Mouse (Mus musculus) kidney, postnatal 0 days (tissue): ENCODE measurements around the gene Lsm4. TPM values are rescaled to one million over a fixed set of nuclear protein-coding genes. Genes with fewer than 3 reads are reported as not detected.

Source experiments
- ATAC-seq: fragments of 200-750 bp; cut with Nextera tagmentation; replicated peaks from 2 replicates; pipeline ENCODE4 v1.8.0; 2017; ENCODE audit warnings: low read depth, moderate number of reproducible peaks, moderate TSS enrichment, moderate library complexity; ENCODE audit not compliant: low FRiP score
- DNase-seq: peaks from one replicate; pipeline ENCODE4 v3.0.0-alpha.2; 2016; ENCODE audit warnings: low spot score
- H3K27ac ChIP-seq: fragments of 300-500 bp; sonication (generic); 2 replicates; pipeline ENCODE4 v1.5.1; 2014; ENCODE audit warnings: mild to moderate bottlenecking
- H3K27me3 ChIP-seq: fragments of 300-500 bp; sonication (generic); 2 replicates; pipeline ENCODE4 v1.6.1; 2014; ENCODE audit warnings: low read length, mixed read lengths; ENCODE audit not compliant: insufficient read depth
- H3K36me3 ChIP-seq: fragments of 300-500 bp; sonication (generic); 2 replicates; pipeline ENCODE4 v1.6.1; 2014; ENCODE audit warnings: low read length, mixed read lengths; ENCODE audit not compliant: insufficient read depth
- H3K4me1 ChIP-seq: fragments of 300-500 bp; sonication (generic); replicated peaks from 2 replicates; pipeline ENCODE4 v1.6.1; 2014; ENCODE audit warnings: antibody characterized with exemption, low read length, mixed read lengths; ENCODE audit not compliant: insufficient read depth
- H3K4me2 ChIP-seq: fragments of 300-500 bp; sonication (generic); 2 replicates; pipeline ENCODE4 v1.6.1; 2014; ENCODE audit warnings: mild to moderate bottlenecking, low read length, moderate library complexity, mixed read lengths
- H3K4me3 ChIP-seq: fragments of 300-500 bp; sonication (generic); replicated peaks from 2 replicates; pipeline ENCODE4 v1.5.1; 2014; ENCODE audit warnings: low read depth, low read length
- H3K9ac ChIP-seq: fragments of 300-500 bp; sonication (generic); 2 replicates; pipeline ENCODE4 v1.6.1; 2014; ENCODE audit warnings: low read depth, low read length
- H3K9me3 ChIP-seq: fragments of 300-500 bp; sonication (generic); replicated peaks from 2 replicates; pipeline ENCODE4 v1.6.1; 2016; ENCODE audit warnings: low read length, inconsistent platforms, mixed read lengths
- CTCF ChIP-seq: IDR thresholded peaks from 2 replicates; pipeline ENCODE4 v1.5.1; 2016; ENCODE audit warnings: antibody characterized with exemption, low read depth, mild to moderate bottlenecking, moderate library complexity
- WGBS: fragments of 180-500 bp; shearing (Covaris S2); extraction: QIAGEN DNeasy Blood & Tissue Kit; methylation state at CpG from one replicate; pipeline ENCODE4 v1.1.7; 2014; 5-methylcytosine and 5-hydroxymethylcytosine counted together
- polyA plus RNA-seq: library from polyadenylated mRNA; unstranded; fragments of >200 nt; fragmentation: Nextera tagmentation; extraction: Ambion mirVana; gene quantifications from 2 replicates; pipeline ENCODE4 v1.2.1, GENCODE M21; 2015

The Lsm4 gene
- polyA plus RNA-seq, 1 experiment from 2014 or later, result 281 TPM

- 14% methylated on average over 22 of the region's 22 CpGs for WGBS
These were observed 42.3 kb upstream of the Lsm4 start for GRCm38 (mm10) chr8:70630532-70631381.

GRCm38 (mm10) chr8:70631436-70631835, 41.6 kb upstream of the Lsm4 start:
- H3K27me3 ChIP-seq, result no peaks in the 10 kb centered on the region
- H3K9me3 ChIP-seq, result no peaks in the 10 kb centered on the region
- H3K36me3 ChIP-seq, result no peaks in the 10 kb centered on the region
- DNase-seq (peak; percentile 39), ATAC-seq (no peak; the same call in 1 of the 2 replicates)
- H3K9ac ChIP-seq, result no peak overlapping the region
- TF ChIP-seq CTCF, result no peak
- H3K27ac ChIP-seq, result 0 out of 2 replicates have a peak overlapping the region, but pooled peaks have one; percentile 54
- 0 out of 2 replicates have a peak overlapping the region, but pooled peaks have one; percentile 14 for H3K4me3 ChIP-seq
- H3K4me1 ChIP-seq, result peaks cover 28% of the 10 kb centered on the region
- H3K4me2 ChIP-seq, result peak overlapping the region; percentile 68
- 24% methylated on average over 24 of the region's 24 CpGs for WGBS

More at GRCm38 (mm10) chr8:70630532-70631381, 42.3 kb upstream of the Lsm4 start:
- Histone ChIP-seq H3K4me3 (peak overlapping the region; percentile 14; the same call in 1 of the 2 replicates), H3K27ac (peak overlapping the region; percentile 54), H3K36me3 (no peaks in the 10 kb centered on the region), H3K9ac (no peak overlapping the region), H3K4me2 (peak overlapping the region; percentile 68), H3K27me3 (no peaks in the 10 kb centered on the region), H3K9me3 (no peaks in the 10 kb centered on the region), H3K4me1 (peaks cover 28% of the 10 kb centered on the region)
- TF ChIP-seq CTCF, result no peak
- peak; percentile 87 for DNase-seq
- ATAC-seq, result peak; percentile 47

GRCm38 (mm10) chr8:70632346-70632892, 40.6 kb upstream of the Lsm4 start, which contains the start of gene Gdf15:
Gene Gdf15 (minus strand): TSS chr8:70632456.
- no peaks in the 10 kb centered on the region for H3K9me3 ChIP-seq
- H3K36me3 ChIP-seq, result no peaks in the 10 kb centered on the region
- DNase-seq, result no peak
- no peaks in the 10 kb centered on the region for H3K27me3 ChIP-seq
- H3K9ac ChIP-seq, result no peak within 1 kb of the TSS
- TF ChIP-seq CTCF, result no peak
- H3K27ac ChIP-seq, result peak within 1 kb of the TSS; percentile 54; the same call in 1 of the 2 replicates
- H3K4me1 ChIP-seq, result peaks cover 29% of the 10 kb centered on the region
- H3K4me3 ChIP-seq, result 0 out of 2 replicates have a peak within 1 kb of the TSS, but pooled peaks have one; percentile 14
- WGBS, result 83% methylated on average over 6 of the region's 6 CpGs
- peak within 1 kb of the TSS; percentile 68 for H3K4me2 ChIP-seq
- ATAC-seq, result no peak

GRCm38 (mm10) chr8:70634066-70634465, 39.0 kb upstream of the Lsm4 start:
- no peak overlapping the region for H3K4me2 ChIP-seq
- H3K4me3 ChIP-seq, result no peak overlapping the region
- WGBS, result 37% methylated on average over 6 of the region's 6 CpGs
- H3K36me3 ChIP-seq, result no peaks in the 10 kb centered on the region
- DNase-seq (peak; percentile 47), ATAC-seq (no peak)
- TF ChIP-seq CTCF, result no peak
- peak overlapping the region; percentile 72 for H3K27ac ChIP-seq
- no peaks in the 10 kb centered on the region for H3K9me3 ChIP-seq
- H3K9ac ChIP-seq, result no peak overlapping the region
- peaks cover 35% of the 10 kb centered on the region for H3K4me1 ChIP-seq
- H3K27me3 ChIP-seq, result no peaks in the 10 kb centered on the region

GRCm38 (mm10) chr8:70635527-70635926, 37.5 kb upstream of the Lsm4 start:
- Histone ChIP-seq H3K9ac (no peak overlapping the region), H3K4me3 (no peak overlapping the region), H3K9me3 (no peaks in the 10 kb centered on the region), H3K27me3 (no peaks in the 10 kb centered on the region), H3K4me2 (no peak overlapping the region), H3K4me1 (peaks cover 28% of the 10 kb centered on the region), H3K27ac (peak overlapping the region; percentile 77; the same call in 1 of the 2 replicates), H3K36me3 (no peaks in the 10 kb centered on the region)
- peak; percentile 44 for DNase-seq
- WGBS, result 54% methylated on average over 6 of the region's 6 CpGs
- ATAC-seq, result no peak; the same call in 1 of the 2 replicates
- no peak for TF ChIP-seq CTCF

- H3K4me2 ChIP-seq, result no peak overlapping the region
- TF ChIP-seq CTCF, result no peak
- H3K4me1 ChIP-seq, result peaks cover 17% of the 10 kb centered on the region
- peak overlapping the region; percentile 62; the same call in 1 of the 2 replicates for H3K27ac ChIP-seq
- ATAC-seq (peak; percentile 68), DNase-seq (no peak)
- H3K36me3 ChIP-seq, result no peaks in the 10 kb centered on the region
- 41% methylated on average over 8 of the region's 8 CpGs for WGBS
- H3K9ac ChIP-seq, result no peak overlapping the region
- H3K27me3 ChIP-seq, result no peaks in the 10 kb centered on the region
- H3K4me3 ChIP-seq, result no peak overlapping the region
- H3K9me3 ChIP-seq, result no peaks in the 10 kb centered on the region
These were observed 36.2 kb upstream of the Lsm4 start for GRCm38 (mm10) chr8:70636838-70637237.
